Mouse (Mus musculus) left cerebral cortex, adult 18-20 months (tissue): Measurements from ENCODE around the gene Mbnl2. TPM values are rescaled to one million over a fixed set of nuclear protein-coding genes. Genes with fewer than 3 reads are reported as not detected.

Source experiments
- DNase-seq, 2 experiments: peaks; one replicate each; pipeline ENCODE4 v3.0.0; 2021 to 2022; ENCODE audit warnings: low spot score in 2 of 2, mixed read lengths in 1 of 2
- long read RNA-seq, 2 experiments: library from polyadenylated mRNA; stranded (forward); transcript quantifications; one replicate each; pipeline ENCODE4 v2.0.0; 2021
- total RNA-seq, 2 experiments: library from RNA; stranded (reverse); gene quantifications; 2 replicates each; pipeline ENCODE4 v1.2.3; 2021

The Mbnl2 gene
- 100 to 1,000 TPM; 241 to 268 TPM for total RNA-seq
- long read RNA-seq, experiment 1, full-length matches to known transcripts: 83 of 285 reads
- long read RNA-seq, experiment 1, partial matches to known transcripts: 18 of 285 reads
- long read RNA-seq, experiment 1, other reads (novel, unspliced or antisense): 184 of 285 reads
- long read RNA-seq, experiment 2, full-length matches to known transcripts: 34 of 133 reads
- long read RNA-seq, experiment 2, partial matches to known transcripts: 9 of 133 reads
- long read RNA-seq, experiment 2, other reads (novel, unspliced or antisense): 90 of 133 reads

GRCm38 (mm10) chr14:120275246-120276238, at the start of gene Mbnl2:
Gene Mbnl2, plus strand, starts transcription at chr14:120275669.
- peak; percentile 96 for DNase-seq

GRCm38 (mm10) chr14:120232076-120232496, 43.4 kb upstream of the Mbnl2 start:
- no peak for DNase-seq

- DNase-seq: no peak
Measured at GRCm38 (mm10) chr14:120235610-120236009, 39.9 kb upstream of the Mbnl2 start.

GRCm38 (mm10) chr14:120238501-120238900, 37.0 kb upstream of the Mbnl2 start:
- no peak for DNase-seq

GRCm38 (mm10) chr14:120240209-120240608, 35.3 kb upstream of the Mbnl2 start:
- DNase-seq: no peak

- no peak for DNase-seq
Measured at GRCm38 (mm10) chr14:120242711-120243110, 32.8 kb upstream of the Mbnl2 start.

- peak in 1 of 2 experiments; percentile 45 for DNase-seq
Measured at GRCm38 (mm10) chr14:120245081-120245705, 30.3 kb upstream of the Mbnl2 start.

GRCm38 (mm10) chr14:120253331-120253730, 22.1 kb upstream of the Mbnl2 start:
- DNase-seq: no peak

GRCm38 (mm10) chr14:120256146-120256545, 19.3 kb upstream of the Mbnl2 start:
- DNase-seq: no peak

- DNase-seq: no peak
Measured at GRCm38 (mm10) chr14:120256623-120257384, 18.7 kb upstream of the Mbnl2 start.

GRCm38 (mm10) chr14:120257483-120257882, 18.0 kb upstream of the Mbnl2 start:
- DNase-seq: no peak

GRCm38 (mm10) chr14:120259426-120259825, 16.0 kb upstream of the Mbnl2 start:
- DNase-seq: no peak

- DNase-seq: peak in 1 of 2 experiments; percentile 25
Measured at GRCm38 (mm10) chr14:120261606-120262005, 13.9 kb upstream of the Mbnl2 start.

- no peak for DNase-seq
Measured at GRCm38 (mm10) chr14:120262660-120263379, 12.6 kb upstream of the Mbnl2 start.

GRCm38 (mm10) chr14:120263380-120264135, 11.9 kb upstream of the Mbnl2 start:
- DNase-seq: peak in 1 of 2 experiments; percentile 34

GRCm38 (mm10) chr14:120265886-120266285, 9.6 kb upstream of the Mbnl2 start:
- DNase-seq: no peak

GRCm38 (mm10) chr14:120267130-120267529, 8.3 kb upstream of the Mbnl2 start:
- no peak for DNase-seq

GRCm38 (mm10) chr14:120270031-120270430, 5.4 kb upstream of the Mbnl2 start:
- DNase-seq: no peak

- DNase-seq: no peak
Measured at GRCm38 (mm10) chr14:120270633-120271032, 4.8 kb upstream of the Mbnl2 start.
